Mouse (Mus musculus) ES-E14 (cell line): ENCODE data around the gene Mff.

ENCODE experiments used
- HCFC1 ChIP-seq: IDR thresholded peaks from 2 replicates; pipeline ENCODE4 v1.6.1; 2012; ENCODE audit warnings: low read length, inconsistent platforms, borderline replicate concordance; ENCODE audit not compliant: insufficient read depth
- ZC3H11A ChIP-seq: IDR thresholded peaks from 2 replicates; pipeline ENCODE4 v1.6.1; 2012; ENCODE audit warnings: low read depth, mild to moderate bottlenecking, inconsistent platforms, low read length, borderline replicate concordance

- TF ChIP-seq ZC3H11A (no peak), HCFC1 (no peak)
Observed at GRCm38 (mm10) chr1:82779388-82779966, 54.8 kb downstream of the Mff start.
